Mouse (Mus musculus) heart, postnatal 10 days (tissue): ENCODE measurements around the gene Fgf15. TPM values are rescaled to one million over a fixed set of nuclear protein-coding genes. Genes with fewer than 3 reads are reported as not detected.

Experiments used
- DNase-seq, 2 experiments: peaks; one replicate each; pipeline ENCODE4 v3.0.0; 2021
- intact Hi-C: fragments of 180-260 bp; cut with DNase I; formaldehyde crosslinking; loops from one replicate; pipeline ENCODE4 v1.15.1; 2025
- total RNA-seq, 2 experiments: library from RNA; stranded (reverse); gene quantifications; 2 replicates each; pipeline ENCODE4 v1.2.3; 2021

Fgf15 gene
- total RNA-seq = not detected

DNA sequence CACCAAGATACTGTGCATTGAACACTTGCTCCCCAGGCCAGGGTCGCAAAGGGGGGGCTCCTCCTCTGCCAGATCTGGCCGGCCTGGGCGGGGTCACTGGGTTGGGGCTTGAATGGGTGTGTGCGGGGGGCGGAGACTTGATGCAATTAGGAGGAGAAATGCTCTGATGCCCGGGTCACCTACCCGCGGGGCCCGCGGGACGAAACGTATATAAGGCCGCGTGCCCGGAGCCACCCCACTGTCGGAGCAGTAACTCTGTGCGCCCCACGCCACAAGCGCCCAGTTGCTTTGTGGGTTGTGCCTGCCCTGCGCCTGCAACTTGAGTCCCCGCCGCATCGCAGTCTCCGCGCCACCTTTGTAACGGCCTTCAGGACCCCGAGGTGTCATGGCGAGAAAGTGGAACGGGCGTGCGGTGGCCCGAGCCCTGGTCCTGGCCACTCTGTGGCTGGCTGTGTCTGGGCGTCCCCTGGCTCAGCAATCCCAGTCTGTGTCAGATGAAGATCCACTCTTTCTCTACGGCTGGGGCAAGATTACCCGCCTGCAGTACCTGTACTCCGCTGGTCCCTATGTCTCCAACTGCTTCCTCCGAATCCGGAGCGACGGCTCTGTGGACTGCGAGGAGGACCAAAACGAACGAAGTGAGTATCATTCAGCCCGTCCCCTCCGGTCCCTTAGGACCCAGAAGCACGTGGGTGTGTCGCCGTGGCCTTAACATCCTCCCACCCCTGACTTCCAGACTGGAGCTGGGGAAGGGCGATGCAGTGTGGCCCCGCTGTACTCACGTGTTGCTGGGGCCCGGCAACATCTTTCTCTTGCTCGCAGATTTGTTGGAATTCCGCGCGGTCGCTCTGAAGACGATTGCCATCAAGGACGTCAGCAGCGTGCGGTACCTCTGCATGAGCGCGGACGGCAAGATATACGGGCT lies at the start of gene Fgf15:
Gene Fgf15 (plus strand): TSS at position 238 of the 925 bp plus-strand sequence.
- peak in 1 of 2 experiments; percentile 12 for DNase-seq
- intact Hi-C loops = loop anchor here (5.0 kb wide), 1 partner anchor 114 kb away; no protein-coding TSS in a partner anchor

GRCm38 (mm10) chr7:144847067-144847466 lies 49.3 kb upstream of the Fgf15 start, which contains the start of gene Fgf4:
Gene Fgf4, plus strand, starts transcription at chr7:144847367.
- intact Hi-C loops = no loop called here
- DNase-seq = no peak

DNA sequence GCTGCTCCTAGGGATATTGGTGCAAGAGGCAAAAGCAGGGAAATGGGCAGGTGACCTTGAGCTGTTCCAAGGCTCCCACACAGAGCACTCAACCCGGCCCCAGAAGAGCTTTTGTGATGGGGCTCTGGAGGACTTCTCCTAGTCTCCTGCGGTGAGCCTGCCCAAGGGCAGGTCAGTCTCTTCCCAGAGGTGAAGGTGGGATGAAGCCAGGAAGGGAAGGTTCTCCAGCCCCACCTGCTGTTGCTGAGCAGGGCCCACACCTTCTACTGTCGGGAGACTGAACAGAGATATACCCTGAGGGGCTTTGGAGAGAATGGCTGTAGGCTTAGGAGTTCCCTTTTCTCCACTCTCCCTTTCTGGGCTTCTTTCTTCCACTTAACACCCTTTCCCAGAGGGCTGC lies 45.0 kb upstream of the Fgf15 start:
- intact Hi-C loops = no loop called here
- no peak for DNase-seq

- intact Hi-C loops = no loop called here
- DNase-seq = no peak
These were observed 41.4 kb upstream of the Fgf15 start for GRCm38 (mm10) chr7:144854966-144855365.

- DNase-seq = no peak
- intact Hi-C loops = no loop called here
These were observed 39.2 kb upstream of the Fgf15 start for GRCm38 (mm10) chr7:144857158-144857557.

- intact Hi-C loops = no loop called here
- DNase-seq = no peak
These were observed 38.4 kb upstream of the Fgf15 start for GRCm38 (mm10) chr7:144857826-144858342.

DNA sequence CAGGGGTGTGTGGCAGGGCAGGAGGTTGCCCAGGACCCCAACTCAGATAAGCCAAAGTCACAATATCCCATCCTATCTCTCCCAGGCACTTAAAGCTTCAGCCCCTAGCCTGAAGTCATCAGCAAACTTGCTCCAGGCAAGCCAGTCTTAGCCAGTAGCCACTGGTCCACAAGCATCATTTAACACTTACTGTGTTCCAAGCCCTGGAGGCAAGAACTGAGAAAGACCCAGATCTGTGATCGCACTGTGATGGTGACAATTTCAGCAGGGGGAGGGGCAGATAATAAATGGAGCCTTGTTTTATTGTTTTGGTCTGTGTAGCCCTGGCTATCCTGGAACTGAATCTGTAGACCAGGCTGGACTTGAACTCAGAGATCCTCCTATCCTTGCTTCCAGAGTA lies 37.6 kb upstream of the Fgf15 start:
- intact Hi-C loops = no loop called here
- no peak for DNase-seq

DNA sequence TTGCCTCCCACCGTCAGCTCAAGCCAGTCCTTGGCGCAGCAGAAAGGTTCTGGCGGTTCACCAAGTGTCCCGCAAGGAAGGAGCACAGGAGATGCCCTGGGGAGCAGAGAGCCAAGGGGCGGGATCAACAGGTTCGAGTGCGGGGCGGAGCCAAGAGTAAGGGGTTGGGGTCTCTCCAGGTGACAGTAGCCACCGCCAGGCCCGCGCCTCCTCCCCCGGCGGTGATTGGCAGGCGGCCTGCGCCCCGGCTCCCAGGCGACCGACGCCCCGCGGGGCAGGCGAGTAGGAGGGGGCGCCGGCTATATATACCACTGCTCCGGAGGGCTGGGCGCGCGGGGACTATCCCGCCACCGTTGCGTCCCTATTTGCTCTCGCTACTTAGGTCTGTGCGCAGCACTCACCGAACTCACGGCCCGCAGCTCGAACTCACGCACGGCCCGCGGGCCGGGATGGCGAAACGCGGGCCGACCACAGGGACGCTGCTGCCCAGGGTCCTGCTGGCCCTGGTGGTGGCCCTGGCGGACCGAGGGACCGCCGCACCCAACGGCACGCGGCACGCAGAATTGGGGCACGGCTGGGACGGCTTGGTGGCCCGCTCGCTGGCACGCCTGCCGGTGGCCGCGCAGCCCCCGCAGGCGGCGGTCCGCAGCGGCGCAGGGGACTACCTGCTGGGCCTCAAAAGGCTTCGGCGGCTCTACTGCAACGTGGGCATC lies 35.1 kb upstream of the Fgf15 start:
- intact Hi-C loops = no loop called here
- no peak for DNase-seq

DNA sequence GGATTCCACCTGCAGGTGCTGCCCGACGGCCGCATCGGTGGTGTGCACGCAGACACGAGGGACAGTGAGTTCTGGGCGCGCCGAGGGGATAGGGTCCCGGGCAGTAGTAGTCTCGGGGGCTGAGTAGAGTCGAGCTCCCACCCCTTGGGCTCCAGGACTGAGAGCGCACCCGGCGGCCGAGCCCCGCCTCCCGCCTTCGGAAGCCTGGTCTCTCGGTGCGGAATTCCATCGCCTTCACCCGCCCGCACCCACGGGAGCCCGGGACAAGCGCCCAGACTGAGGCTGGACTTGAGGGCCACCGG lies 34.6 kb upstream of the Fgf15 start:
- intact Hi-C loops = no loop called here
- DNase-seq = peak in 1 of 2 experiments; percentile 14

DNA sequence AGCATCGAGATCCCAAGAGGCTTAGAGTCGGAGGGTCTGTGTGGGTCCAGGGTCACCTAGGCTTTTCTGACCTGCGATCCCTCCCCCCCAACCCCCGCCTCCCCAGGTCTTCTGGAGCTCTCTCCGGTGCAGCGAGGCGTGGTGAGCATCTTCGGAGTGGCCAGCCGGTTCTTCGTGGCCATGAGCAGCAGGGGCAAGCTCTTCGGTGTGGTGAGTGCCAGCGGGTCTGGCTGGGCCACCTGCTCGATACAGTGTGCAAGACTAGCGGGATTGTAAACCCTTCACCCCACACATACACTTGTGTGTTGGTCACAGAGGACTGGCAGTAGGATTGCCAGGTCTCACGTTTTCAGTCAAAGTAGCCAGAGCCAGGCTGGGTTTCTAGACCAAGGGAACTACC lies 34.2 kb upstream of the Fgf15 start:
- no peak for DNase-seq
- intact Hi-C loops = no loop called here

DNA sequence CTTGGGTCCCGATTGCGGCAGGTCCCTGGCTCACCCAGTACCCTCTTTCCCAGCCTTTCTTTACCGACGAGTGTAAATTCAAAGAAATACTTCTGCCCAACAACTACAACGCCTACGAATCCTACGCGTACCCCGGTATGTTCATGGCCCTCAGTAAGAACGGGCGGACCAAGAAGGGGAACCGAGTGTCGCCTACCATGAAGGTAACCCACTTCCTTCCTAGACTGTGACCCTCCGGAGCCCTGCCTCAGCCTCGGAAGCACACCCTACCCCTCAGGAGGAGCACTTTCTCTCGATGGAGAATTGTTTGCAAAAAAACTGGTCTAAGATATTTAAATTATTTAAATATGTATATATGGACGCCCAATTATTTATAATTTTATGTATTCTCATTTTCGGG lies 33.6 kb upstream of the Fgf15 start:
- intact Hi-C loops = no loop called here
- no peak for DNase-seq

DNA sequence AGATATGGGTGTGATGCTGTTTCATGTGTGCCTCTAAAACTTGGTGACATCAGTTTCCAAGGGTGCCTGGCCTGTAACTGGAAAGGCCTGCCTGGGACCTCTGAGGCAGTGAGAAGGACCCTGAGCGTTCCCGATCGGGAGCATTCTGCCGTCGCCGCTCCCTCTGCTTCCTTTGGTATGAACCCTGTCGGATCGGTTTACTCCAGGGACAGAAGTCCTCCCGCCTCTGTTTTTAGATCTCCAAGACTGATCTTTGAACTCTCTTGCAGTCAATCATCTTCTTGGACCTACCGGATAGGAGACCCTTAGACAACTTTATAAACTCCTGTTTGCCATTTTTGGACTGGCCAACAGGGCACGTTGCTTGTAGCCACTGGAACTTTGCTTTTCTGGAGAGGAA lies 33.1 kb upstream of the Fgf15 start:
- intact Hi-C loops = no loop called here
- DNase-seq = no peak

- no peak for DNase-seq
- intact Hi-C loops = no loop called here
These were observed 32.1 kb upstream of the Fgf15 start for GRCm38 (mm10) chr7:144864160-144864670.

- no peak for DNase-seq
- intact Hi-C loops = no loop called here
These were observed 29.2 kb upstream of the Fgf15 start for GRCm38 (mm10) chr7:144867161-144867560.

DNA sequence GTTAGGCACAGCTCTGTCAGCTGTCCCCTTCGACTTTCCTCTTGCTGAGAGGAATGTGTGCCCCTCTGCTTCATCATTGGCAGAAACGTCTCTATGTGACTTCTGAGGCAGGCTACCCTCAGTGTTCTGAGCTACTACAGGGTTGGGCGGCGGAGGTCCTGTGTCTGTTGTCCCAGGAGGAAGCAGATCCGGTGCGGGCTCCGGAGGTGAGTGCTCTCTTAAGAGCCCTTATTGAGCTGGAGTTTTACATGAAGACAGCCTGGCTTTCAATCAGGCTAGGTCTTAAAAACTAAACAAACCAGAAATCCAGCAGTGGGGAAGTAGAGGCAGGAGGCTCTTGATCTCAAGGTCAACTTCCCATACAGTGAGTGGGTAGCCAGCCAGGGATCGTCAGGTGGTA lies 28.7 kb upstream of the Fgf15 start:
- intact Hi-C loops = no loop called here
- DNase-seq = no peak

DNA sequence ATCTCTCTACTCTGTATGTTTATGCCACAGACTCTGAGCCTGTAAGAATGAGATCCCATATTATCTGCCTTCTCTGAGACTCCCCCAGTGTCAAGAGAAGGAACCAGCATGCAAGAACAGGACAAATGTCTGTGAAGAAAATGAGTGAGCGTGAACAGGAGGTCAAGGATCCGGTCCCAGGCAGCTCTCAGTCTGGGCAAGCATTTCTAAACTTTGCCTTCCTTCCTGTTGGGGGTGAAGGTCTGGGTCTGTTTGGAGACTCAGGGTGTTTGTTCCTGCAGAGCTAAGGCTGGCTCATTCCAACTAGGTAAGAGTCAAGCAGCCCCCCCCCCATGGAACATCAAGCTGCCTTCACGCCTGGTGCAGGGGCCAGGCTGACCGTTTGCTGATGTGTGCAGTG lies 23.9 kb upstream of the Fgf15 start:
- intact Hi-C loops = no loop called here
- no peak for DNase-seq

DNA sequence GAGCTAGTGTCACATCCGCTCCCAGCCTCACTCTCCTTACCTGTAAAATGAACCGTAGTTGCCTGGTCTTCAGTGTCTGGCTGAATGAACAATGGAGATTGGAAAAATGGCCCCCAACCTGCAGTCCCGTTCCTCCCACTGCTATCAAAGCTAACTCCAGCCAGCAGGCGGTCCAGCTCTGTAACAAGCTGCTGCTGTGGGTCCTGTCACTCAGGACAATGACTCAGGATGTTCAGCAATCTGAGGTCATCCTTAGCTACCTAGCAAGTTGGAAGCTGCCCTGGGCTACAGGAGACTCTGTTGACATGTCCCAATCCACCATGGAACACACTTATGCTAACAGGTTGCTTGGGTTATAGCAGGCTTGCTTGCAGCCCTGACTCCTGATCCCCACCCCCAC lies 23.2 kb upstream of the Fgf15 start:
- no peak for DNase-seq
- intact Hi-C loops = no loop called here

GRCm38 (mm10) chr7:144874226-144874625 lies 22.1 kb upstream of the Fgf15 start:
- intact Hi-C loops = no loop called here

GRCm38 (mm10) chr7:144878401-144878800 lies 17.9 kb upstream of the Fgf15 start:
- intact Hi-C loops = no loop called here
- no peak for DNase-seq

More at GRCm38 (mm10) chr7:144874226-144874625, 22.1 kb upstream of the Fgf15 start:
- no peak for DNase-seq

GRCm38 (mm10) chr7:144883106-144883505 lies 13.2 kb upstream of the Fgf15 start:
- no peak for DNase-seq
- intact Hi-C loops = no loop called here

DNA sequence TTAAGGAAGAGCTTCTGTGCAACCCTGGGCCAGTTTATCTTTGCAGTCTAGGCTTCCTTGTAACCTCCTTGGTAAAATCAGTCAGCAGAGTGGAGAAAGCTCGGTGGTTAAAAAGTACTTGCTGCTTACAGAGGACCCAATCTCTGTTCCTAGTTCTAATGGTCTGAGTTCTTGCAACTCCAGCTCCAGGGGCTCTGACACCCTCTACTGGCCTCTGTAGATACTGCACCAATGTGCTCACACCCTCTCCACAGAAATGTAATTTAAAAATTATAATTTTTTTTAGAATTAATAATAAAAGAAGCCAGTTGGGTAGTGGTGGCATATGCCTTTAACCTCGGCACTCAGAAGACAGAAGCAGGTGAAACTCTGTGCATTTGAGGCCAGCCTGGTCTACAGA lies 8.7 kb upstream of the Fgf15 start:
- intact Hi-C loops = no loop called here
- DNase-seq = no peak
